Mouse (Mus musculus) cerebellum, adult 2 months (tissue): ENCODE measurements around the gene Svs3b. TPM values are rescaled to one million over a fixed set of nuclear protein-coding genes. Genes with fewer than 3 reads are reported as not detected.
"Not testable (repeated sequence)": the region's sequence is repeated elsewhere in the genome, so short reads cannot be mapped to it uniquely, and the experiment has no call there.

Experiments used
- DNase-seq, 2 experiments: peaks; one replicate each; pipeline ENCODE4 v3.0.0; 2021
- H3K27ac ChIP-seq: fragments of 200-500 bp; 2 replicates; pipeline ENCODE4 v1.5.1; 2012; ENCODE audit warnings: low read length, control low read depth, inconsistent platforms; ENCODE audit not compliant: insufficient read depth
- H3K27me3 ChIP-seq: fragments of 200-500 bp; 2 replicates; pipeline ENCODE4 v1.6.1; 2012; ENCODE audit warnings: inconsistent platforms, mild to moderate bottlenecking, low read length, moderate library complexity; ENCODE audit not compliant: control insufficient read depth, insufficient read depth
- H3K4me1 ChIP-seq: fragments of 200-500 bp; 2 replicates; pipeline ENCODE4 v1.6.1; 2011; ENCODE audit warnings: low read length; ENCODE audit not compliant: control insufficient read depth, insufficient read depth
- H3K4me3 ChIP-seq: fragments of 200-500 bp; replicated peaks from 2 replicates; pipeline ENCODE3; 2011; ENCODE audit warnings: mild to moderate bottlenecking, low read depth, low read length, control low read depth; ENCODE audit not compliant: insufficient read depth
- CTCF ChIP-seq: fragments of 200-500 bp; IDR thresholded peaks from 2 replicates; pipeline ENCODE4 v1.5.1; 2011; ENCODE audit warnings: low read depth, mild to moderate bottlenecking, control low read depth, low read length, moderate library complexity, borderline replicate concordance; ENCODE audit not compliant: insufficient read depth
- POLR2A ChIP-seq: fragments of 200-500 bp; IDR thresholded peaks from 2 replicates; pipeline ENCODE4 v1.6.1; 2011; ENCODE audit warnings: low read length, control low read depth, borderline replicate concordance; ENCODE audit not compliant: insufficient read depth
- WGBS: fragments of 180-500 bp; shearing (Covaris S2); methylation state at CpG from one replicate; pipeline ENCODE4 v1.1.7; 2018; 5-methylcytosine and 5-hydroxymethylcytosine counted together
- polyA plus RNA-seq: library from polyadenylated mRNA; depleted of rRNA; stranded (reverse); fragments of >200 nt; gene quantifications from 2 replicates; pipeline ENCODE4 v1.2.3, GENCODE M21; 2012; rRNA removed

Gene Svs3b
- polyA plus RNA-seq = not detected in 2 replicates

GRCm38 (mm10) chr2:164256540-164256939, at the start of gene Svs3b:
Gene Svs3b (minus strand): TSS chr2:164256640.
- DNase-seq, H3K4me3 ChIP-seq, H3K27me3 ChIP-seq, H3K27ac ChIP-seq, H3K4me1 ChIP-seq: not testable (repeated sequence)
- 77% methylated on average over 1 of the region's 1 CpGs for WGBS

- not testable (repeated sequence) for H3K27me3 ChIP-seq, H3K4me1 ChIP-seq, H3K27ac ChIP-seq, DNase-seq, H3K4me3 ChIP-seq
- 79% methylated on average over 1 of the region's 1 CpGs for WGBS
Observed at GRCm38 (mm10) chr2:164288968-164289367, 32.5 kb upstream of the Svs3b start, which contains the start of gene Svs3a. Gene Svs3a (plus strand): TSS chr2:164289268.

DNA sequence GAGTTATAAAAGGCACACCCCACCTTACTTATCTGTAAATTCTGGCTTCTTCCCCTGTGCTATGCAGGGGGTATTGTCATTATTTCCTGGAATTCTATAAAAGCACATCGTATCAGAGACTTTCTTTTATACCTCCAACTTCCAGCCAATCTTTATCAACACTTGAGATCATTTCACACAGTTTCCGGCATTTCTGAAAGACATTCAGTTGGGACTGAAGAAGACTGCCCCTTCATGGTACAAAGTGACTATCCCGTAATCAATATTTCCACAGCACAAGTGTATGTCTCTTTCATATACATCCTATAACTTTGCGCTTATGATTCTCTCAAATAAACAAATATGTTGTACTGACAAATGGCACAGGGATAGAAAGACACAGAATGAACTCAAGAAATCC, 21.9 kb upstream of the Svs3b start, which contains the start of gene Svs4:
Svs4 (minus strand) TSS at position 101 of the 400 bp plus-strand sequence.
- Histone ChIP-seq H3K4me3 (no peak within 1 kb of the TSS), H3K4me1 (no peaks in the 10 kb centered on the region), H3K27ac (no peak within 1 kb of the TSS), H3K27me3 (no peaks in the 10 kb centered on the region; the same call in 1 of the 2 replicates)
- no peak for DNase-seq
- 94% methylated on average over 4 of the region's 4 CpGs for WGBS
- TF ChIP-seq CTCF (no peak), POLR2A (no peak)

GRCm38 (mm10) chr2:164238366-164238765, 18.1 kb downstream of the Svs3b start, which contains the start of gene Svs2:
Gene Svs2 (minus strand): TSS chr2:164238466.
- no peak within 1 kb of the TSS for H3K4me3 ChIP-seq
- 80% methylated on average over 3 of the region's 3 CpGs for WGBS
- H3K27me3 ChIP-seq = no peaks in the 10 kb centered on the region
- TF ChIP-seq POLR2A = no peak
- TF ChIP-seq CTCF = no peak
- H3K4me1 ChIP-seq = no peaks in the 10 kb centered on the region
- no peak within 1 kb of the TSS for H3K27ac ChIP-seq
- no peak for DNase-seq

DNA sequence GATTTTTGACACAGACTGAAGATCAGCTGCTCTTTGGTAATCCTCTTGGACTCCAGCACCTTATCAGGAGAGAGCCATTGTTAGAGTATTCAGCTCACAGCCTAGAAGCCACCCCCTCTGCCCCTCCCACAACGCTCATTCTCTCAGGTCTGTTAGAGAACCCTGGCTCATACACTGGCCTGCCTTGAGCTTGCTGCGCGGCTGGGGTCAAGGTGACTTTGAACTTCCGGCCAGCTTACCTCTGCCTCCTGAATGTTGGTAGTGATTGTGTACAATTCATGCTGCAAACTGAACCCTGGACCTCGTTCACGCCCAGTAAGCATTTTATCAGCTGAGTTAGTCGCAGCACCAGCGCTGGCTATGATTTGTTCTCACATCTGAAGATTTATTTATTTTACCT, 23.8 kb downstream of the Svs3b start:
- TF ChIP-seq POLR2A (no peak), CTCF (no peak)
- no peaks in the 10 kb centered on the region for H3K4me1 ChIP-seq
- 87% methylated on average over 8 of the region's 8 CpGs for WGBS
- no peak overlapping the region for H3K27ac ChIP-seq
- no peak overlapping the region for H3K4me3 ChIP-seq
- no peaks in the 10 kb centered on the region for H3K27me3 ChIP-seq
- no peak for DNase-seq

- DNase-seq = peak in 1 of 2 experiments; percentile 20
- Histone ChIP-seq H3K4me3 (no peak overlapping the region), H3K27ac (no peak overlapping the region), H3K27me3 (no peaks in the 10 kb centered on the region), H3K4me1 (no peaks in the 10 kb centered on the region)
- WGBS = 73% methylated on average over 8 of the region's 8 CpGs
- TF ChIP-seq POLR2A (no peak), CTCF (no peak)
Observed at GRCm38 (mm10) chr2:164228361-164229070, 27.9 kb downstream of the Svs3b start.

DNA sequence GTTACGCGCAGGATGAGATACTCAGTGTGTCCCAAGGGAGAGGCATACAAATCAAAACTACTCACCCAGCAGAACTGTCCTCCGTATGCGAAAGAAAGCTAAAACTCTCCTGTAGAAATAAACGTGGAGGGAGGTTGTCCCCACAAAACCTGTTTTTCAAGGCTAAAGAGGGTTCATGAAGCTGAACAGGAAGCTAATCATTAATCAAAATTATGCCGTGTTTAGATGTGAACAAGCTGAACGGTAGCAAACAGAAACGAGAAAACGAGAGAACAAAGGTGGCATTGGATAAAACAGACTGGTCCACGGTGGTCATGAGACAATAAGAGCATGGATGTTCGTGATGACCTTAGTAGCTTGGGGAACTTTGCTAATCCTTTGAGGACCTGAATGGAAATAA, 34.9 kb downstream of the Svs3b start, which contains the start of gene Wfdc15b:
Wfdc15b (minus strand) TSS at position 139 of the 400 bp plus-strand sequence.
- Histone ChIP-seq H3K27ac (no peak within 1 kb of the TSS), H3K4me1 (no peaks in the 10 kb centered on the region), H3K27me3 (no peaks in the 10 kb centered on the region), H3K4me3 (no peak within 1 kb of the TSS)
- DNase-seq = no peak
- WGBS = 86% methylated on average over 11 of the region's 11 CpGs
- no peak for TF ChIP-seq POLR2A
- TF ChIP-seq CTCF = no peak

- no peak overlapping the region for H3K4me3 ChIP-seq
- no peaks in the 10 kb centered on the region for H3K27me3 ChIP-seq
- no peak for DNase-seq
- no peaks in the 10 kb centered on the region; the same call in 1 of the 2 replicates for H3K4me1 ChIP-seq
- no peak overlapping the region for H3K27ac ChIP-seq
- 87% methylated on average over 9 of the region's 9 CpGs for WGBS
- TF ChIP-seq POLR2A (no peak), CTCF (no peak)
Observed at GRCm38 (mm10) chr2:164219295-164219694, 37.1 kb downstream of the Svs3b start.
